Mouse (Mus musculus) midbrain, embryonic 15.5 days (tissue): ENCODE data around the gene Resp18. TPM values are rescaled to one million over a fixed set of nuclear protein-coding genes. Genes with fewer than 3 reads are reported as not detected.

Source experiments
- ATAC-seq: fragments of 200-750 bp; cut with Nextera tagmentation; replicated peaks from 2 replicates; pipeline ENCODE4 v1.8.0; 2017; ENCODE audit warnings: moderate TSS enrichment
- H3K27ac ChIP-seq: fragments of 300-500 bp; sonication (generic); 2 replicates; pipeline ENCODE4 v1.5.1; 2015; ENCODE audit warnings: mild to moderate bottlenecking, inconsistent platforms
- H3K27me3 ChIP-seq: fragments of 300-500 bp; sonication (generic); replicated peaks from 2 replicates; pipeline ENCODE4 v1.6.1; 2015; ENCODE audit warnings: inconsistent platforms
- H3K36me3 ChIP-seq: fragments of 300-500 bp; sonication (generic); replicated peaks from 2 replicates; pipeline ENCODE4 v1.6.1; 2015; ENCODE audit warnings: inconsistent platforms
- H3K4me1 ChIP-seq: fragments of 300-500 bp; sonication (generic); 2 replicates; pipeline ENCODE4 v1.6.1; 2015; ENCODE audit warnings: inconsistent platforms
- H3K4me2 ChIP-seq: fragments of 300-500 bp; sonication (generic); 2 replicates; pipeline ENCODE4 v1.6.1; 2015; ENCODE audit warnings: inconsistent platforms, mild to moderate bottlenecking, moderate library complexity
- H3K4me3 ChIP-seq: fragments of 300-500 bp; sonication (generic); 2 replicates; pipeline ENCODE4 v1.5.1; 2015; ENCODE audit warnings: mild to moderate bottlenecking, inconsistent platforms
- H3K9ac ChIP-seq: fragments of 300-500 bp; sonication (generic); 2 replicates; pipeline ENCODE4 v1.6.1; 2015; ENCODE audit warnings: mild to moderate bottlenecking, inconsistent platforms
- H3K9me3 ChIP-seq: fragments of 300-500 bp; sonication (generic); 2 replicates; pipeline ENCODE4 v1.6.1; 2016; ENCODE audit warnings: inconsistent platforms
- WGBS: fragments of 180-500 bp; shearing (Covaris S2); methylation state at CpG from one replicate; pipeline ENCODE4 v1.1.7; 2015; ENCODE audit warnings: mixed read lengths; 5-methylcytosine and 5-hydroxymethylcytosine counted together
- polyA plus RNA-seq: library from polyadenylated mRNA; unstranded; fragments of >200 nt; fragmentation: Nextera tagmentation; extraction: Ambion mirVana; gene quantifications from 2 replicates; pipeline ENCODE4 v1.2.1, GENCODE M21; 2015

Resp18 gene
- polyA plus RNA-seq, 1 experiment from 2014 or later = 169 TPM

DNA sequence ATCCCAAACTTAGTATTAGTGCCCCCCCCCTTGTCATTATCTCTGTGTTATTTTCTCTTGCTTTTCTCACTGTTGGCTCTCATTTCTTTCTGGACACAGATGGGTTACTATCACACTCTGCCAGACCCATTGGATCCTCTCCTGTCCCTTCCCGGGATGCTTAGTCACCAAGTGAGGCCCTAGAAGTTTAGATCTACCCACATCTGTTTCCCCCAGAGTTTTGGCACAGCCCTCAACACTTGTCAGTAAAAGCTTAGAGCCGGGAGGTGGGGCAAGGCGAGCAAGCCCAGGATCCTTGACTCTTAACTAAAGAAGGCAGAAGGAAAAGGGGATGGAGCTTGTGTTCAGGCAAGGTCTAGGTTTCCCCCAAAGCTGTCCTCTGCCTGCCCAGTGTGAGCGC lies 49.1 kb downstream of the Resp18 start:
- H3K4me2 ChIP-seq = no peak overlapping the region
- H3K9me3 ChIP-seq = no peaks in the 10 kb centered on the region
- H3K27ac ChIP-seq = no peak overlapping the region
- no peaks in the 10 kb centered on the region for H3K4me1 ChIP-seq
- no peak overlapping the region for H3K9ac ChIP-seq
- ATAC-seq = no peak
- H3K4me3 ChIP-seq = no peak overlapping the region
- H3K27me3 ChIP-seq = peaks cover 3% of the 10 kb centered on the region; the same call in 1 of the 2 replicates
- WGBS = 80% methylated on average over 4 of the region's 4 CpGs
- H3K36me3 ChIP-seq = no peaks in the 10 kb centered on the region

GRCm38 (mm10) chr1:75227653-75228052 lies 50.6 kb downstream of the Resp18 start:
- Histone ChIP-seq H3K4me1 (no peaks in the 10 kb centered on the region), H3K4me3 (no peak overlapping the region), H3K36me3 (no peaks in the 10 kb centered on the region), H3K9ac (no peak overlapping the region), H3K4me2 (no peak overlapping the region), H3K27me3 (peaks cover 3% of the 10 kb centered on the region), H3K27ac (no peak overlapping the region), H3K9me3 (no peaks in the 10 kb centered on the region)
- ATAC-seq = no peak
- WGBS = 77% methylated on average over 1 of the region's 1 CpGs

DNA sequence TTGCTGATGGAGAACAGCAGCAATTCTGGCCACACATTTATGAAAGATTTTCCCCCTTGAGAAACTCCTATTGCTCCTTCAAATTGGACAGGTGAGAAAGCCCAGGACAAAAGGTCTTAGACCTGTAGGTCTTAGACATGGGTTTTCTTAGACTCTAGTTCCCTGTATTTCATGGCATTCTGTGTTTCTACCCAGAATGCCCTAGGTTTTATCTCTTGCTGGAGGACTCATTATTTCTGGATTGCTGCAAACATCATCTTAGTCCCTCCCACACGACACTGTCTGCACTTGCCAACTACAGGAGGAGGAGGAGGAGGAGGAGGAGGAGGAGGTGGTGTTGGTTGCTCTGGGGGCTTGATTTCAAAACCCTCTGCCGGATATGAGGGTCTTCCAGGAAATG lies 52.1 kb downstream of the Resp18 start:
- H3K36me3 ChIP-seq = no peaks in the 10 kb centered on the region
- no peak overlapping the region for H3K9ac ChIP-seq
- 60% methylated on average over 2 of the region's 2 CpGs for WGBS
- H3K27ac ChIP-seq = no peak overlapping the region
- H3K4me2 ChIP-seq = no peak overlapping the region
- peaks cover 16% of the 10 kb centered on the region for H3K27me3 ChIP-seq
- no peak for ATAC-seq
- no peaks in the 10 kb centered on the region for H3K4me1 ChIP-seq
- no peak overlapping the region for H3K4me3 ChIP-seq
- H3K9me3 ChIP-seq = no peaks in the 10 kb centered on the region

DNA sequence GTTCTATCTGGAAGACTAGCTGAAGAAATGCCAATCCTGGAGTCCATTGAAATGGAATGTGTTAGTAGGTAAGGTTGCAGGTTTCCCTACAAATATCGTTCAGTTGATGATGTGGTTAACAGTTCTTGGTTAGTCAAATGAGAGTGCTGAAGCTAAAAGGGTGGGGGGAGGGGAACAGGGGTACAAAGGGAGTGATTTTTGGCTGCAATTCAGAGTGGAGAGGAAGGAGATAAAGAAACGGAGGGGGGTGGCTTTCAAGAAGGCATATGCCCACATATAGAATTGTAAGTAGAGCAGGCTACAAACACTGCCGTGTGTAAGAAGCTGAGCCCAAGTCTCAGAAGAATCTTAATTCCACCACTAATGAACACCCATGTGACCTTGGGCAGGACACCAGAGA lies 52.7 kb downstream of the Resp18 start:
- Histone ChIP-seq H3K27ac (no peak overlapping the region), H3K9ac (no peak overlapping the region)
- WGBS = 54% methylated on average over 3 of the region's 3 CpGs

DNA sequence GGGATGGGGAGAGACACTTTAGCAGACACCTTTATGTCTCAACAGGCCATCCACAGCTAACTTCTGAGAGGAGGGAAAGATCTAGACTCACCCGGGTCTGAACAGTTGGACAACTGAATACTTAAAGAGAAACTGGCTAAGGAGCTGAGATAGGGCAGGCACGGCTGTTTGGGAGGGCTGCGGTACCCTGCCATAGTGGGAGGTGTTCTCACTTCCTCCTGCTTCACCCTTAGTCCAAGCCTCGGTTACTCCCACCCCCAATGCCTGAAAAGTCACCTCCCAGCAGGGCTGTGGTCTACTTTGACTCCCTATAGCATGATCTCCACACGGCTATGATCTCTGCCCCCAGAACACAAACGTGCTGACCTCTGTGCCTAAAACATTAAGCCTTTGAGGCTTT lies 54.7 kb downstream of the Resp18 start:
- no peak for ATAC-seq
- no peaks in the 10 kb centered on the region for H3K36me3 ChIP-seq
- H3K9me3 ChIP-seq = no peaks in the 10 kb centered on the region
- peaks cover 13% of the 10 kb centered on the region for H3K4me1 ChIP-seq
- no peak overlapping the region for H3K4me3 ChIP-seq
- H3K27me3 ChIP-seq = peaks cover 37% of the 10 kb centered on the region
- H3K4me2 ChIP-seq = no peak overlapping the region
- no peak overlapping the region for H3K27ac ChIP-seq
- WGBS = 81% methylated on average over 6 of the region's 6 CpGs
- H3K9ac ChIP-seq = no peak overlapping the region

More for the DNA sequence above, 52.7 kb downstream of the Resp18 start:
- Histone ChIP-seq H3K4me3 (no peak overlapping the region), H3K27me3 (peaks cover 22% of the 10 kb centered on the region), H3K4me2 (no peak overlapping the region), H3K4me1 (no peaks in the 10 kb centered on the region), H3K9me3 (no peaks in the 10 kb centered on the region), H3K36me3 (no peaks in the 10 kb centered on the region)
- no peak for ATAC-seq

GRCm38 (mm10) chr1:75222926-75223325 lies 55.3 kb downstream of the Resp18 start:
- H3K36me3 ChIP-seq = no peaks in the 10 kb centered on the region
- ATAC-seq = no peak
- no peak overlapping the region for H3K4me2 ChIP-seq
- no peak overlapping the region for H3K4me3 ChIP-seq
- WGBS = 86% methylated on average over 6 of the region's 6 CpGs
- H3K27me3 ChIP-seq = peaks cover 42% of the 10 kb centered on the region
- H3K9me3 ChIP-seq = no peaks in the 10 kb centered on the region
- H3K9ac ChIP-seq = no peak overlapping the region
- H3K4me1 ChIP-seq = peaks cover 16% of the 10 kb centered on the region
- H3K27ac ChIP-seq = no peak overlapping the region

Other genes with a start within 250 kb of the Resp18 start
- 5.1 and 6.0 TPM in 2 replicates for gene Nhej1, start 153.2 kb downstream of the Resp18 start, polyA plus RNA-seq
- gene Slc23a3, start 144.5 kb downstream of the Resp18 start, polyA plus RNA-seq = not detected in 2 replicates
- gene Cnppd1, start 135.7 kb downstream of the Resp18 start, polyA plus RNA-seq = 58.8 and 61.9 TPM in 2 replicates
- 143 and 153 TPM in 2 replicates for gene Retreg2, start 135.6 kb downstream of the Resp18 start, polyA plus RNA-seq
- gene Zfand2b, start 109.8 kb downstream of the Resp18 start, polyA plus RNA-seq = 38.3 and 41.1 TPM in 2 replicates
- 45.7 and 46.0 TPM in 2 replicates for gene Abcb6, start 98.0 kb downstream of the Resp18 start, polyA plus RNA-seq
- 27.6 and 27.7 TPM in 2 replicates for gene Ankzf1, start 86.3 kb downstream of the Resp18 start, polyA plus RNA-seq
- gene Atg9a, start 86.2 kb downstream of the Resp18 start, polyA plus RNA-seq = 59.2 and 63.3 TPM in 2 replicates
- gene Glb1l, start 67.6 kb downstream of the Resp18 start, polyA plus RNA-seq = 21.8 and 24.0 TPM in 2 replicates
- 156 and 169 TPM in 2 replicates for gene Stk16, start 67.6 kb downstream of the Resp18 start, polyA plus RNA-seq
- gene Tuba4a, start 58.5 kb downstream of the Resp18 start, polyA plus RNA-seq = 7.9 and 12.7 TPM in 2 replicates
- gene A630095N17Rik, start 46.3 kb downstream of the Resp18 start, polyA plus RNA-seq = not detected in 2 replicates
- gene Dnajb2, start 42.0 kb downstream of the Resp18 start, polyA plus RNA-seq = 72.9 and 82.1 TPM in 2 replicates
- gene Ptprn, start 13.9 kb downstream of the Resp18 start, polyA plus RNA-seq = 24.2 and 26.6 TPM in 2 replicates
- gene Dnpep, start 39.6 kb upstream of the Resp18 start, polyA plus RNA-seq = 152 and 162 TPM in 2 replicates
- gene Des, start 81.9 kb upstream of the Resp18 start, polyA plus RNA-seq = 1.5 and 2.0 TPM in 2 replicates
- gene Speg, start 96.9 kb upstream of the Resp18 start, polyA plus RNA-seq = 20.8 and 21.3 TPM in 2 replicates
- 86.1 and 98.7 TPM in 2 replicates for gene Gmppa, start 157.5 kb upstream of the Resp18 start, polyA plus RNA-seq
- 64.4 and 73.2 TPM in 2 replicates for gene Asic4, start 172.0 kb upstream of the Resp18 start, polyA plus RNA-seq
- 42.3 and 45.8 TPM in 2 replicates for gene Chpf, start 200.9 kb upstream of the Resp18 start, polyA plus RNA-seq
- 59.2 and 60.0 TPM in 2 replicates for gene Tmem198, start 201.1 kb upstream of the Resp18 start, polyA plus RNA-seq
- 29.3 and 31.9 TPM in 2 replicates for gene Obsl1, start 228.0 kb upstream of the Resp18 start, polyA plus RNA-seq
- 24.3 and 24.5 TPM in 2 replicates for gene Inha, start 228.7 kb upstream of the Resp18 start, polyA plus RNA-seq
- gene Stk11ip, start 243.1 kb upstream of the Resp18 start, polyA plus RNA-seq = 25.7 and 27.7 TPM in 2 replicates